Mouse (Mus musculus) limb, embryonic 14.5 days (tissue): ENCODE data around the gene Abhd2. TPM values are rescaled to one million over a fixed set of nuclear protein-coding genes. Genes with fewer than 3 reads are reported as not detected.

Experiments used
- ATAC-seq: fragments of 200-750 bp; cut with Nextera tagmentation; 2 replicates; pipeline ENCODE4 v1.8.0; 2017; ENCODE audit warnings: low read depth, moderate number of reproducible peaks, moderate TSS enrichment; ENCODE audit not compliant: low FRiP score
- DNase-seq: peaks from one replicate; pipeline ENCODE4 v3.0.0-alpha.2; 2015; ENCODE audit warnings: low spot score
- H3K27ac ChIP-seq: fragments of 300-500 bp; sonication (generic); replicated peaks from 2 replicates; pipeline ENCODE4 v1.5.1; 2014; ENCODE audit warnings: low read depth, mild to moderate bottlenecking, low read length, moderate library complexity, mixed read lengths
- H3K27me3 ChIP-seq: fragments of 300-500 bp; sonication (generic); 2 replicates; pipeline ENCODE4 v1.6.1; 2014; ENCODE audit warnings: low read length, mixed read lengths; ENCODE audit not compliant: control insufficient read depth, insufficient read depth
- H3K36me3 ChIP-seq: fragments of 300-500 bp; sonication (generic); 2 replicates; pipeline ENCODE4 v1.6.1; 2014; ENCODE audit warnings: mild to moderate bottlenecking, low read length, moderate library complexity, mixed read lengths; ENCODE audit not compliant: control insufficient read depth, insufficient read depth
- H3K4me1 ChIP-seq: fragments of 300-500 bp; sonication (generic); 2 replicates; pipeline ENCODE4 v1.6.1; 2014; ENCODE audit warnings: antibody characterized with exemption, low read length, mixed read lengths; ENCODE audit not compliant: control insufficient read depth, insufficient read depth
- H3K4me2 ChIP-seq: fragments of 300-500 bp; sonication (generic); replicated peaks from 2 replicates; pipeline ENCODE4 v1.6.1; 2014; ENCODE audit warnings: low read depth, mild to moderate bottlenecking, low read length, moderate library complexity; ENCODE audit not compliant: severe bottlenecking
- H3K4me3 ChIP-seq: fragments of 300-500 bp; sonication (generic); replicated peaks from 2 replicates; pipeline ENCODE4 v1.5.1; 2014; ENCODE audit warnings: low read length
- H3K9ac ChIP-seq: fragments of 300-500 bp; sonication (generic); 2 replicates; pipeline ENCODE4 v1.6.1; 2014; ENCODE audit warnings: mild to moderate bottlenecking, low read depth, low read length, moderate library complexity; ENCODE audit not compliant: severe bottlenecking
- H3K9me3 ChIP-seq: fragments of 300-500 bp; sonication (generic); 2 replicates; pipeline ENCODE4 v1.6.1; 2016; ENCODE audit warnings: low read length; ENCODE audit not compliant: control insufficient read depth
- POLR2A ChIP-seq: fragments of 200-500 bp; IDR thresholded peaks from 2 replicates; pipeline ENCODE4 v1.8.0; 2012; ENCODE audit warnings: inconsistent platforms, mild to moderate bottlenecking, moderate library complexity, borderline replicate concordance; ENCODE audit not compliant: insufficient read depth, insufficient read length; ENCODE audit errors: extremely low read depth
- WGBS: fragments of 180-500 bp; shearing (Covaris S2); extraction: QIAGEN DNeasy Blood & Tissue Kit; methylation state at CpG from one replicate; pipeline ENCODE4 v1.1.7; 2014; 5-methylcytosine and 5-hydroxymethylcytosine counted together
- polyA plus RNA-seq, 2 experiments: library from polyadenylated mRNA; depleted of rRNA in 1 of 2; stranded (reverse) in 1 of 2; unstranded in 1 of 2; fragments of >200 nt; fragmentation: Nextera tagmentation in 1 of 2; extraction: Ambion mirVana in 1 of 2; gene quantifications; 2 replicates each; pipeline versions ENCODE4 v1.2.1 to v1.2.3; 2012 to 2014

Abhd2 gene
- polyA plus RNA-seq, 2 experiments = 7.8 to 10.9 TPM

- DNase-seq = no peak
- 75% methylated on average over 2 of the region's 2 CpGs for WGBS
- ATAC-seq = no peak
Measured at GRCm38 (mm10) chr7:79231577-79231976, 41.4 kb upstream of the Abhd2 start.

GRCm38 (mm10) chr7:79232048-79232447, 41.0 kb upstream of the Abhd2 start:
- no peak for DNase-seq
- Histone ChIP-seq H3K27me3 (no peaks in the 10 kb centered on the region), H3K4me3 (no peak overlapping the region), H3K4me1 (no peaks in the 10 kb centered on the region), H3K36me3 (no peaks in the 10 kb centered on the region), H3K9me3 (no peaks in the 10 kb centered on the region), H3K27ac (no peak overlapping the region), H3K9ac (no peak overlapping the region), H3K4me2 (no peak overlapping the region)
- TF ChIP-seq POLR2A = no peak
- no peak for ATAC-seq
- WGBS = 79% methylated on average over 10 of the region's 10 CpGs

More at GRCm38 (mm10) chr7:79231577-79231976, 41.4 kb upstream of the Abhd2 start:
- no peak overlapping the region for H3K4me2 ChIP-seq
- H3K36me3 ChIP-seq = no peaks in the 10 kb centered on the region
- no peak overlapping the region for H3K4me3 ChIP-seq
- H3K9ac ChIP-seq = no peak overlapping the region
- H3K27ac ChIP-seq = no peak overlapping the region
- no peaks in the 10 kb centered on the region for H3K4me1 ChIP-seq
- no peak for TF ChIP-seq POLR2A
- no peaks in the 10 kb centered on the region for H3K27me3 ChIP-seq
- no peaks in the 10 kb centered on the region for H3K9me3 ChIP-seq

GRCm38 (mm10) chr7:79238741-79239140, 34.3 kb upstream of the Abhd2 start:
- no peak for TF ChIP-seq POLR2A
- no peaks in the 10 kb centered on the region for H3K27me3 ChIP-seq
- no peak overlapping the region for H3K9ac ChIP-seq
- DNase-seq (peak; percentile 52), ATAC-seq (no peak)
- H3K4me1 ChIP-seq = no peaks in the 10 kb centered on the region
- H3K27ac ChIP-seq = no peak overlapping the region
- H3K4me2 ChIP-seq = no peak overlapping the region
- H3K36me3 ChIP-seq = no peaks in the 10 kb centered on the region
- no peak overlapping the region for H3K4me3 ChIP-seq
- H3K9me3 ChIP-seq = no peaks in the 10 kb centered on the region
- WGBS = 72% methylated on average over 5 of the region's 5 CpGs

- Histone ChIP-seq H3K4me1 (0 out of 2 replicates have a peak, but pooled peaks cover 3% of the 10 kb centered on the region), H3K27ac (no peak overlapping the region), H3K9me3 (no peaks in the 10 kb centered on the region), H3K4me3 (no peak overlapping the region), H3K9ac (no peak overlapping the region), H3K27me3 (no peaks in the 10 kb centered on the region), H3K4me2 (no peak overlapping the region), H3K36me3 (no peaks in the 10 kb centered on the region)
- 61% methylated on average over 10 of the region's 10 CpGs for WGBS
- no peak for ATAC-seq
- no peak for DNase-seq
- TF ChIP-seq POLR2A = no peak
Measured at GRCm38 (mm10) chr7:79241931-79242625, 30.9 kb upstream of the Abhd2 start.

GRCm38 (mm10) chr7:79243236-79243635, 29.8 kb upstream of the Abhd2 start:
- H3K27me3 ChIP-seq = no peaks in the 10 kb centered on the region
- no peaks in the 10 kb centered on the region for H3K36me3 ChIP-seq
- no peak for TF ChIP-seq POLR2A
- 47% methylated on average over 4 of the region's 4 CpGs for WGBS
- H3K4me3 ChIP-seq = no peak overlapping the region
- H3K27ac ChIP-seq = no peak overlapping the region
- no peaks in the 10 kb centered on the region for H3K9me3 ChIP-seq
- no peak overlapping the region for H3K4me2 ChIP-seq
- no peak for ATAC-seq
- H3K4me1 ChIP-seq = 0 out of 2 replicates have a peak, but pooled peaks cover 3% of the 10 kb centered on the region
- peak; percentile 32 for DNase-seq
- H3K9ac ChIP-seq = no peak overlapping the region
